Mouse (Mus musculus) kidney, adult 2 months (tissue): ENCODE measurements around the gene Abcg8.

ENCODE experiments used
- CTCF ChIP-seq: fragments of 200-500 bp; conservative IDR thresholded peaks from 2 replicates; pipeline ENCODE4 v1.5.1; 2011; ENCODE audit warnings: low read depth, mild to moderate bottlenecking, control low read depth, low read length, moderate library complexity, mixed read lengths; ENCODE audit not compliant: insufficient read depth, insufficient read length
- POLR2A ChIP-seq: fragments of 200-500 bp; IDR thresholded peaks from one replicate; pipeline ENCODE4 v1.6.1; 2011; ENCODE audit warnings: low read depth, low read length, control low read depth

GRCm38 (mm10) chr17:84725163-84725562 is 49.1 kb downstream of the Abcg8 start:
- no peak for TF ChIP-seq CTCF
- no peak for TF ChIP-seq POLR2A
